Mouse (Mus musculus) embryonic fibroblast, embryonic 13.5 days (primary cell): ENCODE data around the gene Nudt22.

ENCODE experiments used
- CTCF ChIP-seq: IDR thresholded peaks from 2 replicates; pipeline ENCODE4 v1.5.1; 2011; ENCODE audit warnings: mild to moderate bottlenecking, control low read depth, low read length, moderate library complexity, borderline replicate concordance; ENCODE audit not compliant: insufficient read depth
- POLR2A ChIP-seq: IDR thresholded peaks from 2 replicates; pipeline ENCODE4 v1.6.1; 2011; ENCODE audit warnings: low read depth, mild to moderate bottlenecking, control low read depth, low read length, moderate library complexity

- TF ChIP-seq POLR2A, result no peak
- peak; percentile 60; the same call in 1 of the 2 replicates for TF ChIP-seq CTCF
These were observed 24.3 kb upstream of the Nudt22 start for GRCm38 (mm10) chr19:7020224-7020641.
